Mouse (Mus musculus) myocyte (in vitro differentiated cells): ENCODE results near the gene Bhlhe40.

Experiments
- CEBPB ChIP-seq: IDR thresholded peaks from 2 replicates; pipeline ENCODE4 v1.6.1; 2011; ENCODE audit warnings: mild to moderate bottlenecking, moderate library complexity; ENCODE audit not compliant: poor library complexity, insufficient read depth, severe bottlenecking
- E2F4 ChIP-seq: IDR thresholded peaks from one replicate; pipeline ENCODE4 v1.6.1; 2011; ENCODE audit warnings: mild to moderate bottlenecking, control low read depth, moderate library complexity; ENCODE audit not compliant: insufficient read depth
- POLR2A ChIP-seq: IDR thresholded peaks from one replicate; pipeline ENCODE4 v1.6.1; 2011; ENCODE audit warnings: low read depth, mild to moderate bottlenecking, control low read depth, moderate library complexity; ENCODE audit not compliant: insufficient read length
- TCF12 ChIP-seq: IDR thresholded peaks from one replicate; pipeline ENCODE4 v1.6.1; 2011; ENCODE audit warnings: mild to moderate bottlenecking, control low read depth; ENCODE audit not compliant: poor library complexity, insufficient read depth, severe bottlenecking

DNA sequence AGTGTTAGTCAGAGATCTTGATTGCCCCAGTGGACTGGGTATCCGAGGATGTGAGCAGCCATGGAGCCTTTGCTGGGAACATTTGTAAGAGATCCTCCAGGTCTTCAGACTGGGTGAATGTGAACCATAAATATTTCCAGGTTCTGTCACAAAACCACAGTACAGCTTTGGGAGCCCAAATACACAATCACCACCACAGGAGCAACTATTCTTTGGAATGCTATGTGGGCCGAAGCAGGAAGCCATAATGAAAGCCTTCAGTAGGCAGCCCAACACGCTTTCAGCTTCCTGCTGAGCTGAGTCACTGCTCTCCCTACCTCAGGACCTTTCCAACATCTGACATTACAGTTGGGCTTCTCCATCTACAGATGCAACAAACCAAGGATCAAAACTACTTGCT lies 32.6 kb downstream of the Bhlhe40 start:
- TF ChIP-seq CEBPB (no peak), POLR2A (no peak), E2F4 (no peak), TCF12 (no peak)
